Mouse (Mus musculus): ENCODE measurements around the gene Egln1. TPM values are rescaled to one million over a fixed set of nuclear protein-coding genes. Genes with fewer than 3 reads are reported as not detected.

Gene Egln1
- polyA plus RNA-seq, 1 experiment from 2014 or later: 17.8 TPM

GRCm38 (mm10) chr8:124897386-124898250 lies 51.5 kb downstream of the Egln1 start, which contains the start of the genes Exoc8 and Sprtn:
Exoc8 (minus strand) TSS chr8:124897705.
Sprtn (plus strand) TSS chr8:124897886.
- Histone ChIP-seq H3K4me2 (ENCODE audit: low read depth, low read length) (peak within 1 kb of the TSS; percentile 94), H3K36me3 (ENCODE audit: control insufficient read depth, insufficient read depth) (peaks cover 42% of the 10 kb centered on the region), H3K4me3 (ENCODE audit: low read length) (peak within 1 kb of the TSS; percentile 67), H3K27me3 (ENCODE audit: control insufficient read depth, insufficient read depth, low read length) (no peaks in the 10 kb centered on the region), H3K9ac (ENCODE audit: low read length) (peak within 1 kb of the TSS; percentile 90), H3K9me3 (replicated peaks; ENCODE audit: control insufficient read depth, low read length) (no peaks in the 10 kb centered on the region), H3K4me1 (ENCODE audit: control insufficient read depth, insufficient read depth, low read length) (peaks cover 36% of the 10 kb centered on the region), H3K27ac (ENCODE audit: low read length) (peak within 1 kb of the TSS; percentile 83)
- ATAC-seq (replicated peaks; ENCODE audit: extremely low read depth, insufficient read depth, low FRiP score): peak; percentile 90
- WGBS: under 1% methylated on average over 114 of the region's 114 CpGs

- peak overlapping the region; percentile 83 for H3K27ac ChIP-seq (ENCODE audit: low read length)
- H3K9me3 ChIP-seq (replicated peaks; ENCODE audit: control insufficient read depth, low read length): no peaks in the 10 kb centered on the region
- no peaks in the 10 kb centered on the region for H3K27me3 ChIP-seq (ENCODE audit: control insufficient read depth, insufficient read depth, low read length)
- peak; percentile 45; the same call in 1 of the 2 replicates for ATAC-seq (replicated peaks; ENCODE audit: extremely low read depth, insufficient read depth, low FRiP score)
- H3K4me1 ChIP-seq (ENCODE audit: control insufficient read depth, insufficient read depth, low read length): peaks cover 36% of the 10 kb centered on the region
- WGBS: 1% methylated on average over 58 of the region's 60 CpGs
- peak overlapping the region; percentile 90 for H3K9ac ChIP-seq (ENCODE audit: low read length)
- H3K4me3 ChIP-seq (ENCODE audit: low read length): peak overlapping the region; percentile 67
- H3K4me2 ChIP-seq (ENCODE audit: low read depth, low read length): peak overlapping the region; percentile 91
- H3K36me3 ChIP-seq (ENCODE audit: control insufficient read depth, insufficient read depth): peaks cover 35% of the 10 kb centered on the region
These were observed 52.3 kb downstream of the Egln1 start for GRCm38 (mm10) chr8:124896632-124897385.

GRCm38 (mm10) chr8:124896010-124896631 lies 53.0 kb downstream of the Egln1 start:
- WGBS: 74% methylated on average over 26 of the region's 26 CpGs
- peak overlapping the region; percentile 91 for H3K4me2 ChIP-seq (ENCODE audit: low read depth, low read length)

GRCm38 (mm10) chr8:124892596-124892995 lies 56.5 kb downstream of the Egln1 start:
- H3K9me3 ChIP-seq (replicated peaks; ENCODE audit: control insufficient read depth, low read length): peaks cover 8% of the 10 kb centered on the region
- H3K4me2 ChIP-seq (ENCODE audit: low read depth, low read length): no peak overlapping the region
- no peak for ATAC-seq (replicated peaks; ENCODE audit: extremely low read depth, insufficient read depth, low FRiP score)
- no peaks in the 10 kb centered on the region for H3K27me3 ChIP-seq (ENCODE audit: control insufficient read depth, insufficient read depth, low read length)
- no peak overlapping the region for H3K27ac ChIP-seq (ENCODE audit: low read length)
- no peak overlapping the region for H3K9ac ChIP-seq (ENCODE audit: low read length)
- 61% methylated on average over 3 of the region's 3 CpGs for WGBS
- peaks cover 45% of the 10 kb centered on the region for H3K36me3 ChIP-seq (ENCODE audit: control insufficient read depth, insufficient read depth)
- peaks cover 25% of the 10 kb centered on the region for H3K4me1 ChIP-seq (ENCODE audit: control insufficient read depth, insufficient read depth, low read length)
- no peak overlapping the region for H3K4me3 ChIP-seq (ENCODE audit: low read length)

More at GRCm38 (mm10) chr8:124896010-124896631, 53.0 kb downstream of the Egln1 start:
- Histone ChIP-seq H3K4me1 (ENCODE audit: control insufficient read depth, insufficient read depth, low read length) (peaks cover 36% of the 10 kb centered on the region), H3K27ac (ENCODE audit: low read length) (peak overlapping the region; percentile 83; the same call in 1 of the 2 replicates), H3K9me3 (replicated peaks; ENCODE audit: control insufficient read depth, low read length) (no peaks in the 10 kb centered on the region), H3K27me3 (ENCODE audit: control insufficient read depth, insufficient read depth, low read length) (no peaks in the 10 kb centered on the region), H3K4me3 (ENCODE audit: low read length) (peak overlapping the region; percentile 67), H3K9ac (ENCODE audit: low read length) (peak overlapping the region; percentile 90), H3K36me3 (ENCODE audit: control insufficient read depth, insufficient read depth) (peaks cover 37% of the 10 kb centered on the region)
- ATAC-seq (replicated peaks; ENCODE audit: extremely low read depth, insufficient read depth, low FRiP score): no peak

- no peak overlapping the region for H3K4me2 ChIP-seq (ENCODE audit: low read depth, low read length)
- no peak overlapping the region for H3K4me3 ChIP-seq (ENCODE audit: low read length)
- 97% methylated on average over 5 of the region's 5 CpGs for WGBS
- H3K9me3 ChIP-seq (replicated peaks; ENCODE audit: control insufficient read depth, low read length): peaks cover 9% of the 10 kb centered on the region
- no peak overlapping the region for H3K9ac ChIP-seq (ENCODE audit: low read length)
- ATAC-seq (replicated peaks; ENCODE audit: extremely low read depth, insufficient read depth, low FRiP score): no peak
- no peaks in the 10 kb centered on the region for H3K27me3 ChIP-seq (ENCODE audit: control insufficient read depth, insufficient read depth, low read length)
- no peaks in the 10 kb centered on the region for H3K4me1 ChIP-seq (ENCODE audit: control insufficient read depth, insufficient read depth, low read length)
- H3K36me3 ChIP-seq (ENCODE audit: control insufficient read depth, insufficient read depth): peaks cover 67% of the 10 kb centered on the region
- H3K27ac ChIP-seq (ENCODE audit: low read length): no peak overlapping the region
These were observed 60.7 kb downstream of the Egln1 start for GRCm38 (mm10) chr8:124888385-124888784.

- ATAC-seq (replicated peaks; ENCODE audit: extremely low read depth, insufficient read depth, low FRiP score): no peak
- peaks cover 2% of the 10 kb centered on the region; the same call in 1 of the 2 replicates for H3K4me1 ChIP-seq (ENCODE audit: control insufficient read depth, insufficient read depth, low read length)
- peaks cover 66% of the 10 kb centered on the region for H3K36me3 ChIP-seq (ENCODE audit: control insufficient read depth, insufficient read depth)
- no peak overlapping the region for H3K4me2 ChIP-seq (ENCODE audit: low read depth, low read length)
- no peaks in the 10 kb centered on the region for H3K27me3 ChIP-seq (ENCODE audit: control insufficient read depth, insufficient read depth, low read length)
- no peak overlapping the region for H3K27ac ChIP-seq (ENCODE audit: low read length)
- H3K9ac ChIP-seq (ENCODE audit: low read length): no peak overlapping the region
- H3K9me3 ChIP-seq (replicated peaks; ENCODE audit: control insufficient read depth, low read length): no peaks in the 10 kb centered on the region
- H3K4me3 ChIP-seq (ENCODE audit: low read length): no peak overlapping the region
- WGBS: 44% methylated on average over 10 of the region's 10 CpGs
These were observed 70.1 kb downstream of the Egln1 start for GRCm38 (mm10) chr8:124878946-124879526.

- H3K9ac ChIP-seq (ENCODE audit: low read length): no peak overlapping the region
- 65% methylated on average over 5 of the region's 5 CpGs for WGBS
- H3K36me3 ChIP-seq (ENCODE audit: control insufficient read depth, insufficient read depth): peaks cover 65% of the 10 kb centered on the region
- H3K27me3 ChIP-seq (ENCODE audit: control insufficient read depth, insufficient read depth, low read length): no peaks in the 10 kb centered on the region
- H3K9me3 ChIP-seq (replicated peaks; ENCODE audit: control insufficient read depth, low read length): no peaks in the 10 kb centered on the region
- no peak overlapping the region for H3K27ac ChIP-seq (ENCODE audit: low read length)
- no peak overlapping the region for H3K4me2 ChIP-seq (ENCODE audit: low read depth, low read length)
- no peak for ATAC-seq (replicated peaks; ENCODE audit: extremely low read depth, insufficient read depth, low FRiP score)
- H3K4me3 ChIP-seq (ENCODE audit: low read length): no peak overlapping the region
- peaks cover 2% of the 10 kb centered on the region; the same call in 1 of the 2 replicates for H3K4me1 ChIP-seq (ENCODE audit: control insufficient read depth, insufficient read depth, low read length)
These were observed 71.0 kb downstream of the Egln1 start for GRCm38 (mm10) chr8:124878141-124878540.

GRCm38 (mm10) chr8:124872690-124873089 lies 76.4 kb downstream of the Egln1 start:
- peak; percentile 80 for ATAC-seq (replicated peaks; ENCODE audit: extremely low read depth, insufficient read depth, low FRiP score)
- peak overlapping the region; percentile 24; the same call in 1 of the 2 replicates for H3K27ac ChIP-seq (ENCODE audit: low read length)

More at GRCm38 (mm10) chr8:124872690-124873089, 76.4 kb downstream of the Egln1 start:
- Histone ChIP-seq H3K4me3 (ENCODE audit: low read length) (no peak overlapping the region), H3K4me1 (ENCODE audit: control insufficient read depth, insufficient read depth, low read length) (peaks cover 16% of the 10 kb centered on the region), H3K9ac (ENCODE audit: low read length) (no peak overlapping the region), H3K9me3 (replicated peaks; ENCODE audit: control insufficient read depth, low read length) (no peaks in the 10 kb centered on the region), H3K36me3 (ENCODE audit: control insufficient read depth, insufficient read depth) (peaks cover 41% of the 10 kb centered on the region), H3K4me2 (ENCODE audit: low read depth, low read length) (no peak overlapping the region; the same call in 1 of the 2 replicates), H3K27me3 (ENCODE audit: control insufficient read depth, insufficient read depth, low read length) (no peaks in the 10 kb centered on the region)
- WGBS: 33% methylated on average over 5 of the region's 5 CpGs

All from heart, embryonic 16.5 days (tissue).